Mouse (Mus musculus): ENCODE measurements around the gene Tex45. TPM values are rescaled to one million over a fixed set of nuclear protein-coding genes. Genes with fewer than 3 reads are reported as not detected.

The Tex45 gene
- 0.10 TPM in 1 of 2 replicates, not detected in the other for polyA plus RNA-seq (2015; fragmentation: Nextera tagmentation; extraction: Ambion mirVana)

DNA sequence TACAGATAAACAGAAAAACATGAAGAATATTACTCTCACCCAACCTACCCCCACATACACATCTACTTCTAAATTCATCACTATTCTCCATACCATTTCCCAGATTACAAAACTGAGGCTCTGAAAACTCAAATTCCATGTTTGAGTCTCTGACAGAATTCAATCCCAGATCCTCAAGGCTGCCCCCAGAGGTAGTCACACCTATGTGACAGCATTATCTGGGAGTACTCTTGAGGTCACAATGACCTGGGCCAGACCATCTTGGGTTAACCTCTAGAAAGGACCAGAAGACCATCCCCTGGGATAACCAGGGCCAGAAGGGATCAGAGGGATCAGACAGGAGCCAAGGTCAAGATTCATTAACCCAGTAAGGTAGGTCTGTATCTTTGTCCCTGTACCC, at the start of gene Tex45:
Tex45 (plus strand) TSS at position 301 of the 400 bp plus-strand sequence.
- peaks cover 12% of the 10 kb centered on the region for H3K4me1 ChIP-seq
- no peak within 1 kb of the TSS for H3K27ac ChIP-seq
- no peaks in the 10 kb centered on the region for H3K36me3 ChIP-seq (ENCODE audit: poor library complexity, severe bottlenecking)
- H3K27me3 ChIP-seq, result peaks cover 5% of the 10 kb centered on the region
- H3K4me2 ChIP-seq, result no peak within 1 kb of the TSS
- H3K4me3 ChIP-seq, result no peak within 1 kb of the TSS
- ATAC-seq, result no peak
- H3K9ac ChIP-seq, result no peak within 1 kb of the TSS
- no peaks in the 10 kb centered on the region for H3K9me3 ChIP-seq (replicated peaks)

DNA sequence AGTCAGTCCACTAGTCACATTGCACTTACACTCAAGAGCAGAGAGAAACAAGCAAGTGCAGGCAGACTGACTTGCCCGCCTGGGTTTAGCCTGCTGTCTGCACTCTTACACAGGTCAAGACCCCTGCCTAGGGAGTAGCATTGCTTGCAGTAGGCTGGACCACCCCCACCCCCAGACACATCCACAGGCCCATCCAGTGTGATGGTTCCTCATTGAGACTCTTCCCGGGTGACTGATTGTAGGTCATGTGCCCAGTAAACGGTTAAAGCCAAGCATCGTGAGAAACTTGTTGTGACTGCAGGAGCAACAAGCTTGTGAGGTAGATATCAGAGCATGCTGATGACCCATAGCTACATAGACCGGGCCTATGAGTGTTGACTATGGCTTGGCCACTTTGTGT, 49.2 kb upstream of the Tex45 start:
- no peak overlapping the region for H3K9ac ChIP-seq
- H3K36me3 ChIP-seq (ENCODE audit: poor library complexity, severe bottlenecking), result no peaks in the 10 kb centered on the region
- ATAC-seq, result no peak
- no peak overlapping the region for H3K27ac ChIP-seq
- H3K9me3 ChIP-seq (replicated peaks), result no peaks in the 10 kb centered on the region
- no peak overlapping the region for H3K4me2 ChIP-seq
- H3K4me3 ChIP-seq, result no peak overlapping the region
- 96% methylated on average over 5 of the region's 5 CpGs for WGBS
- no peaks in the 10 kb centered on the region for H3K27me3 ChIP-seq
- peaks cover 19% of the 10 kb centered on the region for H3K4me1 ChIP-seq

DNA sequence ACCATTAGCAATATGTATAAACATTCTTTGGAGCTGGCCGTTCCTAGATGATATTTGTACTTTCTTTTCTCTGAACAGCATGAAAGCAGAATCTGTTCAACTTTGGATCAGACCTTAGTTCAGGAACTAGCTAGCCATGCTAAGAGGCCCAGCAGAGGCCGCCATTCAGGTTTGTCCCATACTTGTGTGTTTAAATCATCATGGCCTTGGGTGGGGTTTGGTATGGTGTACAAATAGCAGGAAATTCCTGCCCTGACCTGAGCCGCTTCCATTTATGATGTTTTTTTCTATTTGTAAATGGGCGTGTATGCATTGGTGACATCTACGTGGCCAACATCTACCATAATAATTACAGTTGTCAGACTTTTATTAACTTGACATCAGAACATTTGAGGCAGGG, 45.4 kb upstream of the Tex45 start:
- Histone ChIP-seq H3K9me3 (replicated peaks) (no peaks in the 10 kb centered on the region), H3K9ac (no peak overlapping the region), H3K4me3 (no peak overlapping the region), H3K36me3 (ENCODE audit: poor library complexity, severe bottlenecking) (peaks cover 28% of the 10 kb centered on the region), H3K27ac (no peak overlapping the region), H3K4me1 (no peaks in the 10 kb centered on the region), H3K27me3 (no peaks in the 10 kb centered on the region), H3K4me2 (no peak overlapping the region)
- ATAC-seq, result no peak
- WGBS, result 94% methylated on average over 5 of the region's 5 CpGs

DNA sequence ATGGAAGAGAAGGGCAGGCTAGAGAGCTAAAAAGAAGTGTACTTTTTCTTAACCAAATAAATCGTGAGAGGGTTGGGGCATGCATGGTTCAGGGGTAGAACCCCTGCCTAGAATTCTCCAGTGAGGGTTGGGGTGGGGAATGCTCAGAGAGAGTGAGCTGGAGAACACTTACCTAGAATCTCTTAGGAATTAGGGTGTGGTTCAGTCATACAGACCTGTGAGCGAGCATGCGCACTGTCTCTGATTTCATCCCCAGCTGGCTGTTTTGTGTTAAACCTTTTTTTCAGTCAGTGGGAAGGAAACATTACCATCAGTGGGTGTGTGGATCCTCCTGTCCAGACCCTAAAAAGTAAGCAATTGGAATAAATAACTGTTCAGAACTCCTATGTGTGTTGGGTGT, 44.5 kb upstream of the Tex45 start:
- Histone ChIP-seq H3K4me3 (no peak overlapping the region), H3K9ac (no peak overlapping the region), H3K4me1 (no peaks in the 10 kb centered on the region), H3K4me2 (no peak overlapping the region), H3K27ac (no peak overlapping the region), H3K36me3 (ENCODE audit: poor library complexity, severe bottlenecking) (peaks cover 37% of the 10 kb centered on the region), H3K27me3 (no peaks in the 10 kb centered on the region), H3K9me3 (replicated peaks) (no peaks in the 10 kb centered on the region)
- 93% methylated on average over 3 of the region's 3 CpGs for WGBS
- no peak for ATAC-seq

DNA sequence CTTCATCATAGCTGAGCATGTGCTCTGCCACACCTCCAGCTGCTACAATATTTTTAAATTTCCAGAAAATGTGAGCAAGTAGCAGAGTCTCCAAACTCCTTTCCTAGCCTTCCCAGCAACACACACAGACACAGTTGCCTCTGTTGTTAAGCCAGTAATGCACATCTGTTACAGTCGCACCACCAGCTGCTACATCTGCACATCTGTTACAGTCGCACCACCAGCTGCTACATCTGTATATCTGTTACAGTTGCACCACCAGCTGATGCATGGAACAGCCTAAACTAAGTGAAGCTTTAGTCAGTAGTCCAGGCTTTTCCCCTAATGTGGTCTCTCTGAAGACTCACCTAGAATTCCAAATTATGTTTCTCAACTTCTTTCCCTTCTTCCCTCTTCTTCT, 42.2 kb upstream of the Tex45 start:
- H3K27me3 ChIP-seq, result no peaks in the 10 kb centered on the region
- H3K9ac ChIP-seq, result no peak overlapping the region
- H3K27ac ChIP-seq, result no peak overlapping the region
- no peak overlapping the region for H3K4me3 ChIP-seq
- ATAC-seq, result no peak
- 80% methylated on average over 2 of the region's 2 CpGs for WGBS
- no peaks in the 10 kb centered on the region for H3K4me1 ChIP-seq
- H3K36me3 ChIP-seq (ENCODE audit: poor library complexity, severe bottlenecking), result peaks cover 59% of the 10 kb centered on the region
- no peak overlapping the region for H3K4me2 ChIP-seq
- H3K9me3 ChIP-seq (replicated peaks), result no peaks in the 10 kb centered on the region

DNA sequence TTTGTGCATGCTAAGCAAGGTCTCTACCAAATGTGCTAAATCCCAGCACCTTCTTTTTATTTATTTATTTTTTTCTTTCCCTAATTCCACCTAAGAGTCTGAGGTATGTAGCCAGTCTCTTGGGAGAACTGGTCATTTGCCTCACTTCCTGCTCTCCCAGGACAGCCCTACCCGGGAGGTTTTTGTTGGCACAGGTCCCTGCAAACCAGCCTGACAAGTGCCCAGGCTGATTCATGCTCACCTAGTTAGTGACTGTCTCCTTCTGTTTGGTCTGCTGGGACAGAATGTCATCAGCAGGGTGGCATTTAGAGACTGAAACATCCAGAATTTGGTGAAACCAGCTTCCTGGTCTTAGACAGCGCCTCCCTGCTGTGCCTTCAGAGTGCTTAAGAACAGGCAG, 40.7 kb upstream of the Tex45 start:
- H3K27me3 ChIP-seq, result no peaks in the 10 kb centered on the region
- peaks cover 73% of the 10 kb centered on the region for H3K36me3 ChIP-seq (ENCODE audit: poor library complexity, severe bottlenecking)
- H3K9me3 ChIP-seq (replicated peaks), result no peaks in the 10 kb centered on the region
- H3K4me3 ChIP-seq, result no peak overlapping the region
- no peak overlapping the region for H3K9ac ChIP-seq
- no peaks in the 10 kb centered on the region for H3K4me1 ChIP-seq
- WGBS, result 82% methylated on average over 2 of the region's 2 CpGs
- no peak overlapping the region for H3K27ac ChIP-seq
- ATAC-seq, result no peak
- no peak overlapping the region for H3K4me2 ChIP-seq

DNA sequence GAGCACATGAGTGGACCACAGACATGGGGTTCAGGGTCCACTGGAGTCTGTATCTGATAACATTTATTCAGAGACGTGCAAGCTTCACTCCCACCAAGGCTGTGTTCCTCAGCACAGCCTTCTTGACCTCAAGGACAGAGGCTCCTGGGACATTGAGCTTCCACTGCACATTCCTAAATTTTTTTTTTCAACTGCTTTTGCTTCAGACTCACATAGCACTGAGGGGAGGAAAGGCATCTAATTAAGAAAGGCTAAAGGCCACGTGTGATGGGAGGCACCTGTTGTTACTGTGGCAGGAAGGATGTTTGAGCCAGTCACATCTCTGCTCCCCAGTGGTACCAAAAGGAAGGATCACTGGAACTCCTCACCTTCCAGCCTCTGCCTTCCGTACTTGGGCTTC, 39.5 kb upstream of the Tex45 start:
- Histone ChIP-seq H3K4me2 (no peak overlapping the region), H3K36me3 (ENCODE audit: poor library complexity, severe bottlenecking) (peaks cover 83% of the 10 kb centered on the region)

DNA sequence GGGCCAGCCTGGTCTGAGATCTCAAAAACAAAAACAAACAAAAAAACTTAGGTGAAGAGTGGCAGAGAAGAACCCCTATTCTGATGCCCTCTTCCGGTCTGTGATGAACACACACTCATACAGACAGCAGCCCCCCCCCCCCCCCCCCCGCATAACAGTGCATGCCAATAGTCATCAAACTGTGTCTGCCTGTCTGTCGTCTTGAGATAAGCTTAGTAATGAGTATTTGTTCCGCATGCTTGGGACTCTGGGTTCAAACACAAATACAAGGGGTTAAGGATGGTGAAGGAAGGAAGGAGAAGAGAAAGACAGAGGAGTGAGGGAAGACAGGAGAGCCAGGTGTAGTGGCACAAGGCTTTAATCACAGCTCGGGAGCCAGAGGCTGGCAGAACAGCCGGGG, 34.2 kb upstream of the Tex45 start:
- Histone ChIP-seq H3K9me3 (replicated peaks) (no peaks in the 10 kb centered on the region), H3K36me3 (ENCODE audit: poor library complexity, severe bottlenecking) (peaks cover 96% of the 10 kb centered on the region), H3K27ac (no peak overlapping the region), H3K4me1 (no peaks in the 10 kb centered on the region), H3K27me3 (no peaks in the 10 kb centered on the region), H3K4me3 (no peak overlapping the region), H3K9ac (no peak overlapping the region), H3K4me2 (no peak overlapping the region)
- no peak for ATAC-seq
- 81% methylated on average over 6 of the region's 6 CpGs for WGBS

More for the DNA sequence above, 39.5 kb upstream of the Tex45 start:
- ATAC-seq, result no peak
- Histone ChIP-seq H3K27me3 (no peaks in the 10 kb centered on the region), H3K9me3 (replicated peaks) (no peaks in the 10 kb centered on the region), H3K4me3 (no peak overlapping the region), H3K9ac (no peak overlapping the region), H3K4me1 (no peaks in the 10 kb centered on the region), H3K27ac (no peak overlapping the region)
- 90% methylated on average over 3 of the region's 3 CpGs for WGBS

DNA sequence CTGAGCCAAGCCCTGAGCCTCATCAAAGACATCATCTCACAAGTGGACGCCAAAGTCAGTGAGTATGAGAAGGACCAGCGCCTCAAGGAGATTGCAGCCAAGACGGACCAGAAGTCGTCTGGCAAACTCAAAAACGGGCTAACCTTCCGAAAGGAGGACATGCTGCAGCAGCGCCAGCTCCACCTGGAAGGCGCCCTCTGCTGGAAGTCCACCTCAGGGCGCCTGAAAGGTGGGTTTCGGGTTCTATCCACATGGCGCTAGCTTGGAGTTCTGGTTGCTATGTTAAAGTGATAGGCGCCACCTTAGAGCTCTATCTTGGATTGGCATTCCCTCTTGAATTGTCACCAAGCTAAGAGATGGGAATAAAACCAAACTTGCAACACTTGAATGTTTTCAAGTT, 31.2 kb upstream of the Tex45 start:
- Histone ChIP-seq H3K4me3 (no peak overlapping the region), H3K9ac (no peak overlapping the region), H3K9me3 (replicated peaks) (no peaks in the 10 kb centered on the region), H3K36me3 (ENCODE audit: poor library complexity, severe bottlenecking) (peaks cover 81% of the 10 kb centered on the region), H3K4me2 (no peak overlapping the region), H3K4me1 (no peaks in the 10 kb centered on the region), H3K27ac (no peak overlapping the region), H3K27me3 (no peaks in the 10 kb centered on the region)
- 74% methylated on average over 12 of the region's 12 CpGs for WGBS
- no peak for ATAC-seq

DNA sequence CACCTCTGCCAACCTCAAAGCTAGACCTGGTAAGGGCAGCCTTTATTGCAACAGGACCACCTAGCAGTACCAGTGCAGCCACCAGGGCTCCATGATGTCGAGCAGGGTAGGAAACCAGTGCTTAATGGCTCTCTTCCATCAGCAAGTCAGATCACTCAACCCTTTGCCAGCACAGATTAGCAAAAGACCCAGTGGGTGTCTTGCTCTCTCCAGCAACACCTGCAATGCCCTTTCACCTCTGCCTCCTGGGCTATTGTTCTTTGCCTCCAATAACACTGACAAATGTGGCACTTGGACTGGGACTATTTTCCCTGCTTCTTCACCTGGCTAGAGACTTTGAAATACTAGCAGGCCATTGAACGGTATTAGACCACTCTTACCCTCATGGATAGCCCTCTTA, 21.4 kb upstream of the Tex45 start:
- Histone ChIP-seq H3K4me2 (no peak overlapping the region), H3K36me3 (ENCODE audit: poor library complexity, severe bottlenecking) (peaks cover 92% of the 10 kb centered on the region), H3K27ac (no peak overlapping the region), H3K4me3 (no peak overlapping the region), H3K9me3 (replicated peaks) (no peaks in the 10 kb centered on the region), H3K27me3 (no peaks in the 10 kb centered on the region), H3K9ac (no peak overlapping the region), H3K4me1 (no peaks in the 10 kb centered on the region)
- ATAC-seq, result no peak
- WGBS, result 94% methylated on average over 2 of the region's 2 CpGs

DNA sequence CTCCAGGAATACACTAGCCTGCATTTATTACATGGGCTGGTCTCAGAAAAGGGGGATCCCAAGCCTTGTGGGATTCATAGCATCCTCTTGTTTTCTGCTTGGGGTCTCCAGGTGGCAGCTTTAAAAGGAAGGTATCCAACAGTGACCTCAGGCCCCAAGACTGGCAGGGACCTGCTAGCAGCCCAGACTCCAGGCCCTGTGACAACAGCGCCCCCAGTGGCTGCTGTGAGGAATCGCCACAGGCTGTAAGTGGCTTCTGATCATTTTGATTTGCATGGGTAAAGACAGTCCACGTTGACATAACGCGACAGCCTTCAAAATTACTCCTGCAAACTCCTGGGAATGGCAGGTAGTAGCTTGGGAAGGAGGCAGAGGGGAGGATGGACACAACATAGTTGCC, 20.0 kb upstream of the Tex45 start:
- WGBS, result 29% methylated on average over 5 of the region's 5 CpGs
- no peak overlapping the region for H3K9ac ChIP-seq
- no peaks in the 10 kb centered on the region for H3K4me1 ChIP-seq
- H3K27me3 ChIP-seq, result no peaks in the 10 kb centered on the region
- no peak overlapping the region for H3K27ac ChIP-seq
- peaks cover 94% of the 10 kb centered on the region for H3K36me3 ChIP-seq (ENCODE audit: poor library complexity, severe bottlenecking)
- no peak overlapping the region for H3K4me3 ChIP-seq
- no peaks in the 10 kb centered on the region for H3K9me3 ChIP-seq (replicated peaks)
- no peak overlapping the region for H3K4me2 ChIP-seq
- ATAC-seq, result peak; percentile 39; the same call in 1 of the 2 replicates

DNA sequence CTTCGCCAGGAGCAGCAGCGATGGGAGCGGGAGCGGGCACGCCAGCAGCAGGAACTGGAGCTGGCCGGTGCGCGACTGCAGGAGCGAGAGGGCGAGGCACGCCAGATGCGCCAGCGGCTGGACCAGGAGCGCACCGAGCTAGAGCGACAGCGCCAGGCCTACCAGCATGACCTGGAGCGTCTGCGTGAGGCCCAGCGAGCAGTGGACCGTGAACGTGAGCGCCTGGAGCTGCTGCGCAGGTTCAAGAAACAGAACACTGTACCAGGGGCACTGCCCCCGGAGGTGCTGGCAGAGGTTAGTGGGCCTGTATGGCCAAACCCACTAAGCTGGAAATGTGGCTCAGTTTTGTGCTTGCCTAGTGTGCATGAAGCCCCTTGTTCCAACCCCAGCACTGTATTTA, 18.7 kb upstream of the Tex45 start:
- Histone ChIP-seq H3K27ac (no peak overlapping the region), H3K4me2 (no peak overlapping the region), H3K4me1 (no peaks in the 10 kb centered on the region), H3K9me3 (replicated peaks) (no peaks in the 10 kb centered on the region), H3K9ac (no peak overlapping the region), H3K4me3 (no peak overlapping the region), H3K27me3 (no peaks in the 10 kb centered on the region), H3K36me3 (ENCODE audit: poor library complexity, severe bottlenecking) (peaks cover 94% of the 10 kb centered on the region)
- 96% methylated on average over 25 of the region's 25 CpGs for WGBS
- ATAC-seq, result no peak

DNA sequence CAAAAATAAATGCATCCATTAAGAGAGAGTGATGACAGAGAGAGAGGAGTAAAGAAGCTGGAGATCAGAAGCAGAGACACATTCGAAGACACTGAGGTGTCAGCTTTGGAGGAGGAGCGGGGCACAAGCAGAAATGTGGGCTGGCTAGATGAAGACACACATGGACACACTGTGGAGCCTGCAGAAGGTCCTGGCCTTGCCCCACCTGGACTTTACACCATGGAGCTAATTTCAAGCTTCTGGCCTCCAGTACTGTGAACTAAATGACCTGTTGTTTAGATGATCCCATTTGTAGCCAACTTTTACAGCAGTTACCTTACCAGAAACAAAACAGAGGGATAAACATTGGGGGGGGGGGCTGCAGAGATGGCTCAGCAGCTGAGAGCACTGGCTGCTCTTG, 7.4 kb upstream of the Tex45 start:
- Histone ChIP-seq H3K9me3 (replicated peaks) (no peaks in the 10 kb centered on the region), H3K27me3 (no peaks in the 10 kb centered on the region), H3K36me3 (ENCODE audit: poor library complexity, severe bottlenecking) (peaks cover 14% of the 10 kb centered on the region; the same call in 1 of the 2 replicates), H3K4me1 (peaks cover 11% of the 10 kb centered on the region), H3K4me2 (no peak overlapping the region), H3K9ac (no peak overlapping the region), H3K4me3 (no peak overlapping the region), H3K27ac (no peak overlapping the region)
- WGBS, result 91% methylated on average over 2 of the region's 2 CpGs
- ATAC-seq, result no peak

Data from forebrain, embryonic 13.5 days (tissue).